Mouse (Mus musculus) C2C12 (cell line): ENCODE measurements around the gene Fxyd1.

ENCODE experiments used
- CEBPB ChIP-seq: IDR thresholded peaks from one replicate; pipeline ENCODE4 v1.6.1; 2011; ENCODE audit warnings: low read depth, mild to moderate bottlenecking, control low read depth, moderate library complexity
- CTCF ChIP-seq: IDR thresholded peaks from one replicate; pipeline ENCODE4 v1.5.1; 2011; ENCODE audit not compliant: control insufficient read depth, insufficient read depth, insufficient read length
- FOSL1 ChIP-seq: IDR thresholded peaks from one replicate; pipeline ENCODE4 v1.8.0; 2011; ENCODE audit warnings: mild to moderate bottlenecking, low read length; ENCODE audit not compliant: poor library complexity, insufficient read depth, severe bottlenecking
- MAX ChIP-seq: IDR thresholded peaks from one replicate; pipeline ENCODE4 v1.6.1; 2011; ENCODE audit warnings: mild to moderate bottlenecking, control low read depth
- MYOD1 ChIP-seq: IDR thresholded peaks from one replicate; pipeline ENCODE4 v1.6.1; 2011; ENCODE audit warnings: low read depth; ENCODE audit not compliant: control insufficient read depth, insufficient read length
- MYOG ChIP-seq: IDR thresholded peaks from one replicate; pipeline ENCODE4 v1.6.1; 2011; ENCODE audit not compliant: control insufficient read depth, insufficient read length; ENCODE audit errors: extremely low read depth
- USF1 ChIP-seq: IDR thresholded peaks from one replicate; pipeline ENCODE4 v1.6.1; 2011; ENCODE audit warnings: low read depth, mild to moderate bottlenecking, control low read depth, moderate library complexity

- TF ChIP-seq CTCF (no peak), MAX (no peak), CEBPB (no peak), USF1 (no peak), MYOD1 (no peak), FOSL1 (no peak), MYOG (no peak)
These were observed 3.0 kb downstream of the Fxyd1 start for GRCm38 (mm10) chr7:31053882-31054447.
